Mouse (Mus musculus) cerebellum, adult 2 months (tissue): ENCODE results near the gene Tmem206.

Experiments
- CTCF ChIP-seq: fragments of 200-500 bp; IDR thresholded peaks from 2 replicates; pipeline ENCODE4 v1.5.1; 2011; ENCODE audit warnings: low read depth, mild to moderate bottlenecking, control low read depth, low read length, moderate library complexity, borderline replicate concordance; ENCODE audit not compliant: insufficient read depth
- POLR2A ChIP-seq: fragments of 200-500 bp; IDR thresholded peaks from 2 replicates; pipeline ENCODE4 v1.6.1; 2011; ENCODE audit warnings: low read length, control low read depth, borderline replicate concordance; ENCODE audit not compliant: insufficient read depth

DNA sequence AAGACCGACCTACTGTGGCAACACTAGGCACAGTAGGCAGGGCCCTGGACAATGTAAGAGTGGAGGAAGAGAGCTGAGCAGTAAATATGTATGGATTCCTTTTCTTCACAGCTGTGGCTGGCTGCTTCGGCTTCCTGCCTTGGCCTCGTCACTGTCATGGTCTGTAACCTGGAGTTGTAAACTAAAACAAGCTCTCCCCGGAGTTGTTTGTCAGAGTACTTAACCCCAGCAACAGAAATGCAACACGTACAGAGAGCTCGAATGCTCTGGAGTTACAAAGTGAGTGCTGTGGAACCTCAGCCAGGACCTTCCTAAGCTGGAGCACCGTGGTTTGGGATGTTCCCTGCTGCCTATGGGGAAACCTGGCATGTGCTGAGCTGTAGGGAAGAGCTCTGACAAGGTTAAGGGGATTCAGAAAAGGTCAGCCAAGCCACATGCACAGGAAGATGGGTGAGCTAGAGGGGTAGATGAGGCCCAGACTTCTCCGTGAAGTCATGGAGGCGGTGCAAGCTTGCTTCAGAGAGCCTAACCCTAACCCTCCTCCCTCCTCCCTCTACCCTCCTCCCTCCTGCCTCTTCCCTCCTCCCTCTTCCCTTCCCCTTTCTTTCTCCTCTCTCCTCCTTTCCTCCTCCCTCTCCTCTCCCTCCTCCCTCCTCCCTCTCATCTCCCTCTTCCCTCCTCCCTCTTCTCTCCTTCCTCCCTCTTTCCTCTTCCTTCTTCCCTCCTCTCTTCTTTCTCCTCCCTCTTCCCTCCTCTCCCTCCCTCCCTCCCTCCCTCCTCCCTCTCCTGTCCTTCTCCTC lies 31.5 kb upstream of the Tmem206 start:
- TF ChIP-seq CTCF = no peak
- TF ChIP-seq POLR2A = no peak
